Mouse (Mus musculus) heart, postnatal 0 days (tissue): ENCODE results near the gene Ppp1r14a. TPM values are rescaled to one million over a fixed set of nuclear protein-coding genes. Genes with fewer than 3 reads are reported as not detected.

Source experiments
- ATAC-seq: fragments of 200-750 bp; cut with Nextera tagmentation; 2 replicates; pipeline ENCODE4 v1.8.0; 2017; ENCODE audit warnings: low read depth, moderate number of reproducible peaks, moderate library complexity; ENCODE audit not compliant: insufficient read depth
- DNase-seq: peaks from one replicate; pipeline ENCODE4 v3.0.0-alpha.2; 2016; ENCODE audit warnings: low spot score
- H3K27ac ChIP-seq: fragments of 300-500 bp; sonication (generic); 2 replicates; pipeline ENCODE4 v1.5.1; 2014; ENCODE audit warnings: low read depth, mild to moderate bottlenecking
- H3K27me3 ChIP-seq: fragments of 300-500 bp; sonication (generic); 2 replicates; pipeline ENCODE4 v1.6.1; 2014; ENCODE audit warnings: low read length, mixed read lengths; ENCODE audit not compliant: control insufficient read depth, insufficient read depth
- H3K36me3 ChIP-seq: fragments of 300-500 bp; sonication (generic); replicated peaks from 2 replicates; pipeline ENCODE4 v1.6.1; 2014; ENCODE audit warnings: low read length, mixed read lengths; ENCODE audit not compliant: control insufficient read depth, insufficient read depth
- H3K4me1 ChIP-seq: fragments of 300-500 bp; sonication (generic); 2 replicates; pipeline ENCODE4 v1.6.1; 2014; ENCODE audit warnings: antibody characterized with exemption; ENCODE audit not compliant: control insufficient read depth, insufficient read depth
- H3K4me2 ChIP-seq: fragments of 300-500 bp; sonication (generic); 2 replicates; pipeline ENCODE4 v1.6.1; 2014; ENCODE audit warnings: low read depth, mild to moderate bottlenecking, low read length, moderate library complexity
- H3K4me3 ChIP-seq: fragments of 300-500 bp; sonication (generic); 2 replicates; pipeline ENCODE4 v1.5.1; 2014; ENCODE audit warnings: low read depth, low read length
- H3K9ac ChIP-seq: fragments of 300-500 bp; sonication (generic); replicated peaks from 2 replicates; pipeline ENCODE4 v1.6.1; 2014; ENCODE audit warnings: low read depth, low read length, mixed read lengths
- H3K9me3 ChIP-seq: fragments of 300-500 bp; sonication (generic); replicated peaks from 2 replicates; pipeline ENCODE4 v1.6.1; 2016; ENCODE audit warnings: low read length; ENCODE audit not compliant: control insufficient read depth
- CTCF ChIP-seq: IDR thresholded peaks from 2 replicates; pipeline ENCODE4 v1.5.1; 2016; ENCODE audit warnings: antibody characterized with exemption, control low read depth, low read depth
- EP300 ChIP-seq: IDR thresholded peaks from 2 replicates; pipeline ENCODE4 v1.6.1; 2016; ENCODE audit warnings: antibody characterized with exemption, low read depth
- WGBS: fragments of 180-500 bp; shearing (Covaris S2); extraction: QIAGEN DNeasy Blood & Tissue Kit; methylation state at CpG from one replicate; pipeline ENCODE4 v1.1.7; 2014; 5-methylcytosine and 5-hydroxymethylcytosine counted together
- polyA plus RNA-seq: library from polyadenylated mRNA; unstranded; fragments of >200 nt; fragmentation: Nextera tagmentation; extraction: Ambion mirVana; gene quantifications from 2 replicates; pipeline ENCODE4 v1.2.1, GENCODE M21; 2015
- total RNA-seq: library from RNA; depleted of rRNA; stranded (reverse); fragments of >200 nt; gene quantifications from 2 replicates; pipeline ENCODE4 v1.2.3, GENCODE M21; 2014; ENCODE audit warnings: low replicate concordance; rRNA removed

The Ppp1r14a gene
- total and polyA plus RNA-seq, 2 experiments from 2014 or later, result 17.9 to 61.8 TPM

DNA sequence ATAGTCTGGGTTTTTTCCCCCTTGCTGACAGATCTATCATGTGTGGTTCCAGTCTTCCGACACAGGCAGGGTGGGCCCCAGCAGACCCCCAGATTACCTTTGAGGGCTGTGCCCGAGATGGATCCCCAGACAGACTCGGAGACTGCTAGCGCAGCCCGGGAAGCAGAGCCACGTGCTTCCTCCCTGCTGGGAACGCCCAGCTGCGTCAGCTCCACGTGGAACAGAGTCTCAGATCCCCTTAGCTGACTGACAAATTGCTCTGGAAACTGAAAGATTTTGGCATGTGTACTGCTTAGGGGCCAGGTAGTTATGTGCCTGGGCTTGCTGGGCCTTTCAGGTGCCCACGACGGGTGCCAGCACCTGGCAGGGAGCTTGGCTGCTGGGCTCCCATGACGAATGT, 52.6 kb downstream of the Ppp1r14a start:
- no peaks in the 10 kb centered on the region for H3K36me3 ChIP-seq
- H3K4me1 ChIP-seq, result no peaks in the 10 kb centered on the region
- H3K27me3 ChIP-seq, result no peaks in the 10 kb centered on the region
- no peak for DNase-seq
- no peak overlapping the region for H3K27ac ChIP-seq
- no peaks in the 10 kb centered on the region for H3K9me3 ChIP-seq
- H3K9ac ChIP-seq, result no peak overlapping the region
- no peak overlapping the region for H3K4me3 ChIP-seq
- no peak overlapping the region for H3K4me2 ChIP-seq
- no peak for ATAC-seq
- WGBS, result 72% methylated on average over 12 of the region's 12 CpGs
- TF ChIP-seq EP300 (no peak), CTCF (no peak)

DNA sequence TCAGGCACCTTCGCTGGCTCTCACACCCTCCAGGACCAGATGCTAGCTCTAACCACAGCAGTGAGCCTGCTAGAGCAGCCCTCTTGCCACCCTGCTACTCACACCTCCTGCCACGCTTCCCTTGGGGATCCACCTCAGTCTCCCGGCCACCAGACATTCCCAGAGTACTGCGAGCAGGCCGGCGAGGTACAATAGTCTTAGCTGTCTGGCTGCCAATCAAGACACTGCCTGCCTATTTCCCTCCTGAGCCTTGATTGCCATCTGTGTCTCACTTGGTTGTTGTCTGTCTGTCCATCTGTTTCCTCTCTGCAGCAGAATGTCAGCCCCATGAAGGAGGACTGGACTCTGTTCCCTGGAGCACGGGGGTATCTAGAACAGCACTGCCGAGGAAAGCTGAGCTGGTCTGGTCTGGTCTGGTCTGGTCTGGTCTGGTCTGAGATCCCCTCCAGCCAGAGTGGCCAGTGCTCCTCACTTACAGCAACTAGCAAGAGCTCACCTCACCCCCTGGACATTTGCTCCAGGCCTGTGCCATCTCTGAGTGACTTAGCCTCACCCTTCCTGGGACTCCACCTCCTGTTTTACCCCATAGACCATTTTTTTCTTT, 53.5 kb downstream of the Ppp1r14a start:
- Histone ChIP-seq H3K4me3 (no peak overlapping the region), H3K9ac (no peak overlapping the region), H3K4me1 (no peaks in the 10 kb centered on the region), H3K9me3 (no peaks in the 10 kb centered on the region), H3K27ac (no peak overlapping the region), H3K4me2 (no peak overlapping the region), H3K36me3 (no peaks in the 10 kb centered on the region), H3K27me3 (no peaks in the 10 kb centered on the region)
- WGBS, result 36% methylated on average over 8 of the region's 8 CpGs
- ATAC-seq (no peak), DNase-seq (no peak)
- TF ChIP-seq CTCF (no peak), EP300 (no peak)

Other genes with a start within 250 kb of the Ppp1r14a start
- 0.08 and 0.15 TPM in 2 replicates for gene Ryr1, start 164.1 kb upstream of the Ppp1r14a start, total RNA-seq
- 0.04 TPM in 1 of 2 replicates, not detected in the other for gene Ryr1, start 164.1 kb upstream of the Ppp1r14a start, polyA plus RNA-seq
- gene Rasgrp4, start 154.5 kb upstream of the Ppp1r14a start, total RNA-seq, result 0.19 and 1.9 TPM in 2 replicates
- 0.18 and 0.79 TPM in 2 replicates for gene Rasgrp4, start 154.5 kb upstream of the Ppp1r14a start, polyA plus RNA-seq
- gene Fam98c, start 133.1 kb upstream of the Ppp1r14a start, total RNA-seq, result 24.5 and 28.1 TPM in 2 replicates
- gene Fam98c, start 133.1 kb upstream of the Ppp1r14a start, polyA plus RNA-seq, result 23.1 and 23.2 TPM in 2 replicates
- 0.23 TPM in 1 of 2 replicates, not detected in the other for gene Ggn, start 119.1 kb upstream of the Ppp1r14a start, total RNA-seq
- 0.14 and 0.26 TPM in 2 replicates for gene Ggn, start 119.1 kb upstream of the Ppp1r14a start, polyA plus RNA-seq
- 2.7 and 4.7 TPM in 2 replicates for gene Spred3, start 118.9 kb upstream of the Ppp1r14a start, total RNA-seq
- 0.80 and 1.00 TPM in 2 replicates for gene Spred3, start 118.9 kb upstream of the Ppp1r14a start, polyA plus RNA-seq
- gene Psmd8, start 108.6 kb upstream of the Ppp1r14a start, total RNA-seq, result 296 and 383 TPM in 2 replicates
- gene Psmd8, start 108.6 kb upstream of the Ppp1r14a start, polyA plus RNA-seq, result 250 and 255 TPM in 2 replicates
- 1.2 TPM in 1 of 2 replicates, not detected in the other for gene Catsperg1, start 75.3 kb upstream of the Ppp1r14a start, total RNA-seq
- 0.14 TPM in 2 replicates for gene Catsperg1, start 75.3 kb upstream of the Ppp1r14a start, polyA plus RNA-seq
- 6.3 and 27.4 TPM in 2 replicates for gene Kcnk6, start 56.8 kb upstream of the Ppp1r14a start, total RNA-seq
- 0.88 and 0.96 TPM in 2 replicates for gene Kcnk6, start 56.8 kb upstream of the Ppp1r14a start, polyA plus RNA-seq
- 174 and 194 TPM in 2 replicates for gene Yif1b, start 51.0 kb upstream of the Ppp1r14a start, total RNA-seq
- 121 and 125 TPM in 2 replicates for gene Yif1b, start 51.0 kb upstream of the Ppp1r14a start, polyA plus RNA-seq
- 0.42 and 1.5 TPM in 2 replicates for gene 2200002D01Rik, start 40.8 kb upstream of the Ppp1r14a start, total RNA-seq
- gene 2200002D01Rik, start 40.8 kb upstream of the Ppp1r14a start, polyA plus RNA-seq, result 11.8 and 14.0 TPM in 2 replicates
- 30.1 and 46.6 TPM in 2 replicates for gene Spint2, start 7.4 kb upstream of the Ppp1r14a start, total RNA-seq
- gene Spint2, start 7.4 kb upstream of the Ppp1r14a start, polyA plus RNA-seq, result 81.6 and 83.2 TPM in 2 replicates
- gene Dpf1, start 14.6 kb downstream of the Ppp1r14a start, total RNA-seq, result not detected in 2 replicates
- gene Dpf1, start 14.6 kb downstream of the Ppp1r14a start, polyA plus RNA-seq, result 0.41 and 0.61 TPM in 2 replicates
- 16.2 and 18.0 TPM in 2 replicates for gene Sipa1l3, start 229.3 kb downstream of the Ppp1r14a start, total RNA-seq
- gene Sipa1l3, start 229.3 kb downstream of the Ppp1r14a start, polyA plus RNA-seq, result 1.4 and 1.7 TPM in 2 replicates